Mouse (Mus musculus) brain, embryonic 14.5 days (tissue): Measurements from ENCODE around the gene Ajuba. TPM values are rescaled to one million over a fixed set of nuclear protein-coding genes. Genes with fewer than 3 reads are reported as not detected.

Source experiments
- DNase-seq: peaks from one replicate; pipeline ENCODE4 v3.0.0-alpha.2; 2011; ENCODE audit warnings: low read depth
- CTCF ChIP-seq: fragments of 200-500 bp; IDR thresholded peaks from 2 replicates; pipeline ENCODE4 v1.5.1; 2012; ENCODE audit warnings: inconsistent platforms, mild to moderate bottlenecking, moderate library complexity, borderline replicate concordance; ENCODE audit not compliant: insufficient read depth, insufficient read length; ENCODE audit errors: extremely low read depth
- POLR2A ChIP-seq: fragments of 200-500 bp; IDR thresholded peaks from 2 replicates; pipeline ENCODE4 v1.6.1; 2012; ENCODE audit warnings: mild to moderate bottlenecking, inconsistent platforms, borderline replicate concordance; ENCODE audit not compliant: poor library complexity, insufficient read depth, insufficient read length, severe bottlenecking; ENCODE audit errors: extremely low read depth
- polyA plus RNA-seq: library from polyadenylated mRNA; depleted of rRNA; stranded (reverse); fragments of >200 nt; gene quantifications from 2 replicates; pipeline ENCODE4 v1.2.3, GENCODE M21; 2012; rRNA removed

Ajuba gene
- polyA plus RNA-seq, 1 experiment, result 17.6 TPM

DNA sequence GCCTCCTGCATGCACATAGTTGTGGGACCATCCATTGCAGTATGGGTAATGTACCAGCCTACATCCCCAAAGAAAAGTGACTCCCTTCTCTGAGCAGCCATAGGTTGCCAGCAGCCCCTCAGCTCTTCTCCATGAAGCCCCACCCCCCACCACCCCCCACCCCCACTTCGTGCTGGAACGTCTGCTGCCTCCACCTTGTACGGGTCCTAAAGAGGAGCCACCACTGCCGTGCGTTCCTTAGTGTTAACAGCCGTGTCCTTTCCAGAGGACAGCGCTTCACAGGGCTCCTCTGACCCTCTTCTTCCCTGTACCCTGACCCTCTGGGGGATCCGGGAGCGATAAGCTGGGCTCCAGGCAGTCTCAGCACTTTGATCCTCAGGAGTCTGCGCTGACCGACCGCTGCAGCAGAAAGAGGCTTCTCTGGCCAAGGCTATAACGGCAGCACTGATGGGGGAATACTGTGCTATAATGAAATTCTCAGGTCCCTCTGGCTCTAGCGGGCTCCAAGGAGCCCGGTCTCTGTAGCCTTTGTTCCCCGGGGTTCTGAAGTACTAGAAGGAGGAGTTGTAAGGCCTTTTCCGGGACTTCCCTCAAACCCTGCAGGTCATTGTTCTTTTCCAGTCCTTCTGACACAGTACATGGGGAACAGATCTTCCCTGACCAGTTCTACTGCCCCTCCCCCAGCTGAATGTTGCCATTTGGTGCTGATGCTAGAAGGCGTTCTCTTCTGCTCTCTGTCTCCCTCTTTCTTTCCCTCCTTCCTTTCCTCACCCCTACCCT lies 49.9 kb downstream of the Ajuba start:
- DNase-seq, result peak; percentile 71
- TF ChIP-seq POLR2A (no peak), CTCF (no peak)

DNA sequence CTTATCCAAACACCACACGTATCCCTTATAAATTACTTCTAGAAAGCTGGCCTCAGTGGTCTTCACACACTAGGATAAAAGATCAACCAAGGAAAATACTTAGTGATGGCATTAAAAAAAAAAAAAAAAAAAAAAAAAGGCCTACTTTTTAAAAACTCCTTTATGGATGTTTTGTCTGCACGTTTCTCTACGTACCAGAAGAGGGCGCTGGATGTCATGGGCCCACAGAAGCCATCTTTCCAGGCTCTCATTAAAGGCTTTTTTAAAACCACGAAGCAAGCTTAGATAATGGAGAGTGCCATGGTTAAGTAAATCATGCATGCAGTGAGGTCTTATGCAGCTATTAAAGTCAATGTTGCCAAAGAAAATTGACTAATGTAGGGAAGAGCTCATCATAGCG lies 53.8 kb downstream of the Ajuba start:
- peak; percentile 49 for DNase-seq
- TF ChIP-seq CTCF (peak; percentile 41; the same call in 1 of the 2 replicates), POLR2A (no peak)

Other genes starting within 250 kb of the Ajuba start
- gene Oxa1l, start 216.7 kb downstream of the Ajuba start, polyA plus RNA-seq, result 98.0 and 101 TPM in 2 replicates
- 7.2 and 8.0 TPM in 2 replicates for gene Slc7a7, start 159.8 kb downstream of the Ajuba start, polyA plus RNA-seq
- gene Mrpl52, start 150.6 kb downstream of the Ajuba start, polyA plus RNA-seq, result 186 and 230 TPM in 2 replicates
- gene Mmp14, start 145.9 kb downstream of the Ajuba start, polyA plus RNA-seq, result 80.4 and 83.8 TPM in 2 replicates
- gene Lrp10, start 113.4 kb downstream of the Ajuba start, polyA plus RNA-seq, result 39.6 and 41.5 TPM in 2 replicates
- 24.7 and 31.3 TPM in 2 replicates for gene Rem2, start 101.5 kb downstream of the Ajuba start, polyA plus RNA-seq
- 88.7 and 95.5 TPM in 2 replicates for gene Prmt5, start 60.0 kb downstream of the Ajuba start, polyA plus RNA-seq
- gene Haus4, start 22.9 kb downstream of the Ajuba start, polyA plus RNA-seq, result 15.5 and 18.8 TPM in 2 replicates
- 12.8 and 14.5 TPM in 2 replicates for gene 4931414P19Rik, start 28.4 kb upstream of the Ajuba start, polyA plus RNA-seq
- 257 and 335 TPM in 2 replicates for gene Psmb5, start 40.5 kb upstream of the Ajuba start, polyA plus RNA-seq
- 0.07 TPM in 1 of 2 replicates, not detected in the other for gene Psmb11, start 43.9 kb upstream of the Ajuba start, polyA plus RNA-seq
- not detected in 2 replicates for gene Gm17606, start 63.4 kb upstream of the Ajuba start, polyA plus RNA-seq
- 73.5 and 75.5 TPM in 2 replicates for gene Cdh24, start 63.8 kb upstream of the Ajuba start, polyA plus RNA-seq
- gene 1700123O20Rik, start 108.7 kb upstream of the Ajuba start, polyA plus RNA-seq, result 64.6 and 76.7 TPM in 2 replicates
- gene Acin1, start 109.4 kb upstream of the Ajuba start, polyA plus RNA-seq, result 248 and 332 TPM in 2 replicates
- 0.05 and 0.14 TPM in 2 replicates for gene Gm29776, start 121.3 kb upstream of the Ajuba start, polyA plus RNA-seq
- 0.09 and 0.27 TPM in 2 replicates for gene Cebpe, start 134.6 kb upstream of the Ajuba start, polyA plus RNA-seq
- gene Slc7a8, start 204.4 kb upstream of the Ajuba start, polyA plus RNA-seq, result 8.9 and 14.6 TPM in 2 replicates
- 0.06 TPM in 1 of 2 replicates, not detected in the other for gene Rnf212b, start 236.6 kb upstream of the Ajuba start, polyA plus RNA-seq